Mouse (Mus musculus) MEL (cell line): Measurements from ENCODE around the gene Plekhg5.

ENCODE experiments used
- EP300 ChIP-seq, 2 experiments: IDR thresholded peaks; 2 replicates each; pipeline ENCODE4 v1.6.1; 2011; ENCODE audit warnings: improper control_type of control experiment in 2 of 2, low read length in 2 of 2, low read depth in 1 of 2, mild to moderate bottlenecking in 1 of 2
- POLR2A ChIP-seq, 2 experiments: IDR thresholded peaks; 2 replicates each; pipeline ENCODE4 v1.6.1; 2011 to 2012; ENCODE audit warnings: low read length in 2 of 2, mild to moderate bottlenecking in 2 of 2, control low read depth in 1 of 2, improper control_type of control experiment in 1 of 2, low read depth in 1 of 2, moderate library complexity in 1 of 2; ENCODE audit not compliant: control insufficient read depth in 1 of 2, insufficient read depth in 1 of 2, poor library complexity in 1 of 2
- UBTF ChIP-seq: IDR thresholded peaks from 2 replicates; pipeline ENCODE4 v1.6.1; 2012; ENCODE audit warnings: low read depth, mild to moderate bottlenecking, inconsistent platforms, low read length, improper control_type of control experiment, moderate library complexity, borderline replicate concordance; ENCODE audit not compliant: insufficient read depth

- TF ChIP-seq EP300 (IDR thresholded peaks at IDR 0.05; ENCODE audit: low read depth in 1 of 2, low read length in 2 of 2) (no peak), POLR2A (IDR thresholded peaks at IDR 0.05; ENCODE audit: control insufficient read depth in 1 of 2, insufficient read depth in 1 of 2, low read depth in 1 of 2, low read length in 2 of 2, poor library complexity in 1 of 2) (no peak), UBTF (no peak)
Measured at GRCm38 (mm10) chr4:152121183-152121505, 48.8 kb downstream of the Plekhg5 start.
